Mouse (Mus musculus): ENCODE results near the gene Vmn2r111. TPM values are rescaled to one million over a fixed set of nuclear protein-coding genes. Genes with fewer than 3 reads are reported as not detected.

The Vmn2r111 gene
- total RNA-seq (2023), result not detected in 2 replicates

GRCm38 (mm10) chr17:22573382-22573781 lies at the start of gene Vmn2r111:
Gene Vmn2r111, minus strand, starts transcription at chr17:22573482.

GRCm38 (mm10) chr17:22600651-22601050 lies 27.4 kb upstream of the Vmn2r111 start, which contains the start of gene Vmn2r112:
Gene Vmn2r112, plus strand, starts transcription at chr17:22600951.

Other genes with a start within 250 kb of the Vmn2r111 start
- gene Zfp944, start 212.1 kb downstream of the Vmn2r111 start, total RNA-seq (2023), result 12.4 and 12.8 TPM in 2 replicates
- 7.5 and 8.0 TPM in 2 replicates for gene Zfp758, start 212.0 kb downstream of the Vmn2r111 start, total RNA-seq (2023)
- gene Zfp946, start 149.3 kb downstream of the Vmn2r111 start, total RNA-seq (2023), result 1.1 and 1.2 TPM in 2 replicates
- gene Vmn2r112, start 27.5 kb upstream of the Vmn2r111 start, total RNA-seq (2023), result not detected in 2 replicates

All from neutrophil, adult 65 days (primary cell).